Mouse (Mus musculus) stomach, postnatal 0 days (tissue): ENCODE data around the gene Ubr2.

Experiments
- CTCF ChIP-seq: IDR thresholded peaks from 2 replicates; pipeline ENCODE4 v1.5.1; 2016; ENCODE audit warnings: antibody characterized with exemption, low read depth, mild to moderate bottlenecking, moderate library complexity
- EP300 ChIP-seq: optimal IDR thresholded peaks from 2 replicates; pipeline ENCODE3; 2016; ENCODE audit warnings: antibody characterized with exemption

DNA sequence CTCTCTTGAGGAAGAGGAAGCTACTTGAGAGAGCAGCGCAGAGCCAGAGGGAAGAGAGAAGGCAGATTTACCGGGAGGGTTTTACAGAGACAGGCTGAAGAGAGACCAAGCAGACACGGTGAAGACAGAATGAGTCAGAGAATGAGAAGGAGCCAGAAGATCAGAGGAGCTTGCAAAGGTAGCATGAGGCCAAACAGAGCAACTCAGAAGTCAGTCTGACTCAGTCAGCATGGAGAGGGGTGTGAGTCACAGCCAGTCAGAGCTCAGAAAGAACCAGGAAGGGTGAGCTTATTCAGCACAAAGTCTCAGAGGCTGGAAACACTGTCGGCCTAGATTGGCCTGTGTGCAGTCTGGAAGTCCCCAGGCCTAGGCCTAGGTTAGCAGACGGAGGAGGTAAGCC, 77.4 kb downstream of the Ubr2 start:
- TF ChIP-seq CTCF = no peak
- TF ChIP-seq EP300 = no peak
